Comparison of ENCODE assay signal across 25 mouse cellular contexts in the genomic region with DNA sequence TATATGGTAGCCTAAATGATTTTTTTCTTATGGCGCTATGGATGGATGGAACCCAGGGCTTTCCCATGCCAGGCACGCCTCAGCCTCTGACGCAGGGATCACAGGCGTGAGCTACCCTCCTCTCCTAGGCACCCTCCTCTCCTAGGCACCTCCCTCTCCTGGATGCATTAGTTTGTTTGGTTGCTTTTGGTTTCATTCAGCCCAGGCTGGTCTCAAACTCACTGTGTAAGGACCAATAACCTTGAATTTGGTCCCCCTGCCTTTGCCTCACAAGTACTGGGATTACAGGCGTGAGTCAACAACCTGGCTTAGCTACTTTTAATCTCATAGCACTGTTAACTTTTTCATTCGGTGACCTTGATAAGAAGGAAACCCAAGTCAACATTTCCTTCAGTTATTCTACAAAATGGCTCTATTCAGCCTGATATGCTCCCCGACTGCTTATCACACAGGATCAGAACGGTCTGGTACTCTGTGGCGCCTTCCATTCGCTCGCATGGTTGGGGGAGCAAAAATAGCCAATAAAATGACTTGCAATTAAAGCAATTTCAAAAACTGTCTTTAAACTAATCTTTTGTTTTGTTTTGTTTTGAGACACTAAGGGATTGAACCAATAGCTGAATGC. TPM values are rescaled to one million over a fixed set of nuclear protein-coding genes. Genes with fewer than 3 reads are reported as not detected.
DNase-seq lines count a peak whose midpoint lies in the region; ATAC-seq and TF ChIP-seq lines count a peak whose summit lies in the region.
"Had no signal": no experiment of that assay in that cellular context is flagged by ENCODE, and none has a peak within 500 bp of the region (broad histone marks: within the 10 kb centered on the region; RNA-seq: fewer than 3 reads in every experiment).

No protein-coding gene starts in this region.

- peaks cover 6% of the 10 kb centered on the region; the same call in 1 of the 2 replicates for H3K27me3 ChIP-seq in G1E (ENCODE audit: insufficient read depth, low read length)
- H3K27me3 ChIP-seq in liver, embryonic 11.5 days (replicated peaks; ENCODE audit: control insufficient read depth, insufficient read depth, low read length): no peaks in the 10 kb centered on the region
- no peaks in the 10 kb centered on the region for H3K27me3 ChIP-seq in lung, postnatal 0 days (replicated peaks; ENCODE audit: insufficient read depth, low read length)
- H3K27me3 ChIP-seq: embryonic facial prominence, embryonic 12.5 days; hindbrain, embryonic 12.5 days had no signal

- 59% methylated on average over 11 of the region's 11 CpGs for WGBS in liver, embryonic 11.5 days
- WGBS in lung, postnatal 0 days: 78% methylated on average over 11 of the region's 11 CpGs

- H3K9ac ChIP-seq in liver, embryonic 11.5 days (ENCODE audit: low read depth, low read length): no peak overlapping the region
- no peak overlapping the region for H3K9ac ChIP-seq in lung, postnatal 0 days (replicated peaks; ENCODE audit: low read depth)
- H3K9ac ChIP-seq: embryonic facial prominence, embryonic 12.5 days; hindbrain, embryonic 12.5 days had no signal

- H3K4me3 ChIP-seq in G1E (ENCODE audit: low read depth, low read length): peak overlapping the region; percentile 61
- peak overlapping the region; percentile 15; the same call in 1 of the 2 replicates for H3K4me3 ChIP-seq in liver, embryonic 11.5 days (ENCODE audit: low read depth, low read length)
- H3K4me3 ChIP-seq in lung, postnatal 0 days (ENCODE audit: low read depth, low read length): no peak overlapping the region
- H3K4me3 ChIP-seq: embryonic facial prominence, embryonic 12.5 days; forebrain, embryonic 10.5 days; hindbrain, embryonic 12.5 days had no signal

- TF ChIP-seq EP300 in lung, postnatal 0 days (IDR thresholded peaks at IDR 0.05): no peak

- peak; percentile 29 for DNase-seq in G1E (ENCODE audit: low spot score)
- peak; percentile 72 for DNase-seq in MEL-GATA-1-ER (ENCODE audit: extremely low read depth, low read depth)
- DNase-seq in liver, embryonic 11.5 days (ENCODE audit: low spot score): no peak
- DNase-seq in thymus, adult 18-20 months: no peak
- DNase-seq in lung, postnatal 0 days (ENCODE audit: low spot score): no peak
- no peak for DNase-seq in natural killer cell, adult 2 months (ENCODE audit: low spot score in 2 of 2)
- DNase-seq: adrenal gland, postnatal 10 days; cerebellum, adult 9-10 months; gastrocnemius, postnatal 10 days; heart, adult 18-20 months; heart, postnatal 10 days; kidney, adult 8-10 months; kidney, postnatal 36 days; left cerebral cortex, postnatal 4 days; lung, adult 2 months; midbrain, embryonic 14.5 days; right cerebral cortex, adult 18-20 months; thymus, postnatal 14 days had no signal

- peak; percentile 61 for ATAC-seq in G1E (ENCODE audit: extremely low read depth, insufficient number of reproducible peaks, low FRiP score, poor library complexity, severe bottlenecking)
- ATAC-seq in liver, embryonic 11.5 days (replicated peaks; ENCODE audit: low FRiP score): peak; percentile 86
- peak; percentile 61 for ATAC-seq in megakaryocyte-erythroid progenitor cell, adult 5-6 weeks (replicated peaks; ENCODE audit: low FRiP score, low TSS enrichment, poor library complexity, severe bottlenecking)
- no peak for ATAC-seq in lung, postnatal 0 days
- ATAC-seq: CD4-positive, CD25-positive, alpha-beta regulatory T cell, adult 4 months; inflammation-experienced regulatory T-cells, adult 6 months had no signal

- TF ChIP-seq CTCF in G1E (IDR thresholded peaks at IDR 0.05; ENCODE audit: low read depth, low read length): no peak
- no peak for TF ChIP-seq CTCF in lung, postnatal 0 days (IDR thresholded peaks at IDR 0.05)

- H3K9me3 ChIP-seq in G1E (replicated peaks): no peaks in the 10 kb centered on the region
- H3K9me3 ChIP-seq in liver, embryonic 11.5 days (ENCODE audit: control insufficient read depth, low read length): no peaks in the 10 kb centered on the region
- no peaks in the 10 kb centered on the region for H3K9me3 ChIP-seq in lung, postnatal 0 days (ENCODE audit: low read length)
- H3K9me3 ChIP-seq: embryonic facial prominence, embryonic 12.5 days; forebrain, embryonic 10.5 days; hindbrain, embryonic 12.5 days had no signal

- peaks cover 43% of the 10 kb centered on the region for H3K4me1 ChIP-seq in G1E (ENCODE audit: insufficient read depth, low read depth, low read length)
- peaks cover 12% of the 10 kb centered on the region for H3K4me1 ChIP-seq in liver, embryonic 11.5 days (replicated peaks; ENCODE audit: control insufficient read depth, insufficient read depth, low read length)
- H3K4me1 ChIP-seq in lung, postnatal 0 days (ENCODE audit: insufficient read depth, low read depth, low read length): no peaks in the 10 kb centered on the region
- H3K4me1 ChIP-seq: embryonic facial prominence, embryonic 12.5 days; hindbrain, embryonic 12.5 days had no signal

- peaks cover 20% of the 10 kb centered on the region for H3K36me3 ChIP-seq in G1E (replicated peaks)
- H3K36me3 ChIP-seq in liver, embryonic 11.5 days (ENCODE audit: control insufficient read depth, insufficient read depth, low read length): no peaks in the 10 kb centered on the region; the same call in 1 of the 2 replicates
- peaks cover 5% of the 10 kb centered on the region; the same call in 1 of the 2 replicates for H3K36me3 ChIP-seq in lung, postnatal 0 days (ENCODE audit: insufficient read depth, low read length)
- H3K36me3 ChIP-seq: hindbrain, embryonic 12.5 days had no signal

- H3K4me2 ChIP-seq in liver, embryonic 11.5 days: peak overlapping the region; percentile 48
- H3K4me2 ChIP-seq in lung, postnatal 0 days (replicated peaks; ENCODE audit: low read depth, low read length): no peak overlapping the region
- H3K4me2 ChIP-seq: embryonic facial prominence, embryonic 12.5 days; hindbrain, embryonic 12.5 days had no signal

- peak overlapping the region; percentile 57 for H3K27ac ChIP-seq in liver, embryonic 11.5 days (ENCODE audit: low read depth, low read length)
- H3K27ac ChIP-seq in lung, postnatal 0 days (ENCODE audit: low read length): no peak overlapping the region
- H3K27ac ChIP-seq: embryonic facial prominence, embryonic 12.5 days; forebrain, embryonic 10.5 days; hindbrain, embryonic 12.5 days; macrophage had no signal

RNA-seq across cellular contexts. Expression of a gene that starts 11.6 kb away (rescaled TPM):
- 23.6 and 31.0 TPM in 2 replicates for total RNA-seq in G1E (2014; fragmentation: Nextera tagmentation)
- total RNA-seq in G1E (2017): 16.4 and 16.8 TPM in 2 replicates
- polyA plus RNA-seq in G1E (2012): 5.3 and 5.6 TPM in 2 replicates
- polyA plus RNA-seq in liver, embryonic 11.5 days (2014; fragmentation: Nextera tagmentation; extraction: Ambion mirVana): 21.0 and 23.6 TPM in 2 replicates
- total RNA-seq in megakaryocyte-erythroid progenitor cell, adult 5-6 weeks (2014; fragmentation: Nextera tagmentation): 46.1 and 58.9 TPM in 2 replicates
- total RNA-seq in megakaryocyte-erythroid progenitor cell, adult 5-6 weeks (2017): 78.3 and 96.8 TPM in 2 replicates
- polyA plus RNA-seq in lung, postnatal 0 days (2015; fragmentation: Nextera tagmentation; extraction: Ambion mirVana): 12.4 and 12.7 TPM in 2 replicates

RNA-seq across cellular contexts. Expression of a gene that starts 54.6 kb away (rescaled TPM):
- 19.5 and 22.2 TPM in 2 replicates for total RNA-seq in G1E (2014; fragmentation: Nextera tagmentation)
- 22.6 and 28.2 TPM in 2 replicates for total RNA-seq in G1E (2017)
- 8.7 and 11.3 TPM in 2 replicates for polyA plus RNA-seq in G1E (2012)
- 16.5 and 17.3 TPM in 2 replicates for polyA plus RNA-seq in liver, embryonic 11.5 days (2014; fragmentation: Nextera tagmentation; extraction: Ambion mirVana)
- 12.5 and 12.8 TPM in 2 replicates for total RNA-seq in megakaryocyte-erythroid progenitor cell, adult 5-6 weeks (2014; fragmentation: Nextera tagmentation)
- 15.8 and 21.7 TPM in 2 replicates for total RNA-seq in megakaryocyte-erythroid progenitor cell, adult 5-6 weeks (2017)
- 3.5 and 4.0 TPM in 2 replicates for polyA plus RNA-seq in lung, postnatal 0 days (2015; fragmentation: Nextera tagmentation; extraction: Ambion mirVana)

Comparison
In these comparisons a context has a peak if more than half of its experiments do, and no peak if none do; other contexts are left out.
1. DNase-seq: peak in G1E (single experiment) and MEL-GATA-1-ER (single experiment); none in liver, embryonic 11.5 days (single experiment), thymus, adult 18-20 months (0 of 2), lung, postnatal 0 days (single experiment) and natural killer cell, adult 2 months (0 of 2).